Mouse (Mus musculus) heart, postnatal 0 days (tissue): Measurements from ENCODE around the gene Ulk3.

Source experiments
- CTCF ChIP-seq: IDR thresholded peaks from 2 replicates; pipeline ENCODE4 v1.5.1; 2016; ENCODE audit warnings: antibody characterized with exemption, control low read depth, low read depth
- EP300 ChIP-seq: IDR thresholded peaks from 2 replicates; pipeline ENCODE4 v1.6.1; 2016; ENCODE audit warnings: antibody characterized with exemption, low read depth

GRCm38 (mm10) chr9:57574397-57574796 is 14.9 kb upstream of the Ulk3 start:
- TF ChIP-seq EP300 (no peak), CTCF (no peak)
